Mouse (Mus musculus): ENCODE results near the gene Naif1. TPM values are rescaled to one million over a fixed set of nuclear protein-coding genes. Genes with fewer than 3 reads are reported as not detected.

Gene Naif1
- total RNA-seq, 2 experiments from 2014 or later = 3.4 TPM

GRCm38 (mm10) chr2:32426141-32426540 is 24.1 kb upstream of the Naif1 start:
- DNase-seq (ENCODE audit: low spot score in 2 of 2) = no peak

GRCm38 (mm10) chr2:32427720-32428119 is 22.5 kb upstream of the Naif1 start:
- DNase-seq (ENCODE audit: low spot score in 2 of 2) = no peak

GRCm38 (mm10) chr2:32428262-32428722 is 22.0 kb upstream of the Naif1 start:
- no peak for DNase-seq (ENCODE audit: low spot score in 2 of 2)

GRCm38 (mm10) chr2:32429215-32429891 is 20.9 kb upstream of the Naif1 start:
- no peak for DNase-seq (ENCODE audit: low spot score in 2 of 2)

- peak; percentile 77 to 81 for DNase-seq (ENCODE audit: low spot score in 2 of 2)
Observed at GRCm38 (mm10) chr2:32430701-32431676, 19.3 kb upstream of the Naif1 start.

GRCm38 (mm10) chr2:32436686-32437372 is 13.4 kb upstream of the Naif1 start:
- no peak for DNase-seq (ENCODE audit: low spot score in 2 of 2)

- DNase-seq (ENCODE audit: low spot score in 2 of 2) = no peak
Observed at GRCm38 (mm10) chr2:32437612-32438166, 12.6 kb upstream of the Naif1 start.

- DNase-seq (ENCODE audit: low spot score in 2 of 2) = no peak
Observed at GRCm38 (mm10) chr2:32438733-32439132, 11.5 kb upstream of the Naif1 start.

- DNase-seq (ENCODE audit: low spot score in 2 of 2) = no peak
Observed at GRCm38 (mm10) chr2:32439177-32439576, 11.1 kb upstream of the Naif1 start.

- no peak for DNase-seq (ENCODE audit: low spot score in 2 of 2)
Observed at GRCm38 (mm10) chr2:32440164-32440563, 10.1 kb upstream of the Naif1 start.

- DNase-seq (ENCODE audit: low spot score in 2 of 2) = no peak
Observed at GRCm38 (mm10) chr2:32440632-32441031, 9.6 kb upstream of the Naif1 start.

GRCm38 (mm10) chr2:32441550-32441949 is 8.7 kb upstream of the Naif1 start:
- DNase-seq (ENCODE audit: low spot score in 2 of 2) = no peak

GRCm38 (mm10) chr2:32445535-32445934 is 4.7 kb upstream of the Naif1 start:
- DNase-seq (ENCODE audit: low spot score in 2 of 2) = no peak

GRCm38 (mm10) chr2:32447264-32447936 is 2.9 kb upstream of the Naif1 start:
- no peak for DNase-seq (ENCODE audit: low spot score in 2 of 2)

GRCm38 (mm10) chr2:32448480-32448879 is 1.8 kb upstream of the Naif1 start:
- DNase-seq (ENCODE audit: low spot score in 2 of 2) = no peak

GRCm38 (mm10) chr2:32450881-32451844 is 906 bp downstream of the Naif1 start, which contains the start of gene Slc25a25:
Gene Slc25a25 (minus strand): TSS chr2:32451445.
- DNase-seq (ENCODE audit: low spot score in 2 of 2) = peak; percentile 98 to 99

GRCm38 (mm10) chr2:32451870-32452372 is 1.7 kb downstream of the Naif1 start:
- peak; percentile 99 for DNase-seq (ENCODE audit: low spot score in 2 of 2)

- DNase-seq (ENCODE audit: low spot score in 2 of 2) = peak in 1 of 2 experiments; percentile 52
Observed at GRCm38 (mm10) chr2:32452441-32452971, 2.2 kb downstream of the Naif1 start.
